Mouse (Mus musculus): Measurements from ENCODE around the gene Plekhm2.
A peak's percentile ranks its signal among the peaks of the same experiment; 100 is the strongest.

Plekhm2 gene

DNA sequence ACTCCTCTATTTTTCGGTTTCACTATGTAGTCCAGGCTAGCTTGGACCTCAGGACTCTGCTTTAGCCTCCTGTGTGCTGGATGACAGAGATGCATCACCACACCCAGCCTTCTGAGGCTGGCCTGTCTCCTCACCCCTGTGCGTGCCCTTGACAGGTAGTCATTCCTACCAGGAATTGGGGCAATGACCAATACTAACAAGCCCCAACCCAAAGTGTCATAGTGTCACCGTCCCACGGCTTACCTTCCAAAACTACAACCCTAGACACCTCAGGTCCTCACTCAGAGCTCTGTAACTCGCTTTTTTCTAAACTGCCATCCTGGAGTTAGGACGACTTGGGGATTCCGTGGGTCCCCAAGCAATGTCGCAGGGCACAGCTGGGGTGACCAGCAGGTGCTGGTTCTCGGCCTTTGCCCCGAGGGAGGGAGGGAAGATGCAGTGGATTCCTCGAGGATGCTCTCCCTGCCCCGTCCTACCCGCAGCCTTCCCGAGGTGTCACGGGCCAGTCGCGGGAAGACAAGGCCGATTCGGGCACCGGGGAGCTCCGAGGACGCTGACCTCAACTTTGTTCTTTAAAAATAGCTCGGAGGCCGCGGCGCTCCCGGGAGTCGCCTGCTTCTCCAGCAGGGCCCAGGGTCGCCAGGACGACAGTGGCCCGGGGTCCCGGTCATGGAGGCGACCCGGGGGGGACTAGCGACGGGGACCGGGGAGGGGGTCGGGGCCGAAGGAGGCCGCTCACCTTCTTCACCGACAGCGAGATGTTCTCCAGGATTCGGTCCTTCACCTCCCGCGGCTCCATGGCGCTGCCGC, 1.4 kb downstream of the Plekhm2 start:
- DNase-seq (ENCODE audit: low read depth) = peak; percentile 36

DNA sequence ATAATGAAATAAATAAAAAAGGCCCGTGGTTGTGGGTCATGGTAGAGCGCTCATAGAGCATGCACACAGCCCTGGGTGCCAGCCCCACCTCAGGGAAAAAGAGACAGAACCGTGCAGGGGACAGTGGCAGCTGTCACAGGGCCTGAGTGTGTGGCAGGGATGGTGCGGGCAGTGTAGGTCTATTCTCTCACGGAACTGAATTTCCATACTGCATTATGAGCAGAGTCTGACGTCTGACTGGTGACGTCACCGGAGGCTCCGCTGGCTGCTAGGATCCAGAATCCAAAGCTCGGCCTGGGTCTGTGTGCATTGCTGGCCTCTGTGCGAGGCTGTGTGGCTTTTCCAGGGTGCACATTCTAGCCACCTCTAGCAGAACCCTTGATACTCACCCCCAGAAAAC, 3.8 kb downstream of the Plekhm2 start:
- no peak for DNase-seq (ENCODE audit: low read depth)

DNA sequence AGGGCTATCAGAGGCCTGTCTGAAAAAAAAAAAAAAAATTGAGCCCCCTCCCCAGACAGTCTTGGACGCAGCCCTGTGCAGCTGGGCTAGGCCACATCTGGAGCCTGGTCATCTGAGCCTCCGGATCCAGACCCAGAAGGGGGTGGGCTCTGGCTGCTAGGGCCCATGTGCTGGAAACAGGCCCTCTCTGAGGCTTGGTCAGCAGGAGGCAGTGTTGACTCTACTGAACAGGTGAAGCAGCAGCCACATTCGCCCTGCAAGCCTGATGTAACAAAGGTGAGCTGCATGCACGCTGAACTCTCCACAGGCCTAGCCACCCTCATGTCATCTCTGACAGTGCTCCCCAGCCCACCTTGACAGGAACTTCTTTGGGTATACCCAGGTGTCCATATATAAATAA, 5.0 kb downstream of the Plekhm2 start:
- DNase-seq (ENCODE audit: low read depth) = peak; percentile 18

DNA sequence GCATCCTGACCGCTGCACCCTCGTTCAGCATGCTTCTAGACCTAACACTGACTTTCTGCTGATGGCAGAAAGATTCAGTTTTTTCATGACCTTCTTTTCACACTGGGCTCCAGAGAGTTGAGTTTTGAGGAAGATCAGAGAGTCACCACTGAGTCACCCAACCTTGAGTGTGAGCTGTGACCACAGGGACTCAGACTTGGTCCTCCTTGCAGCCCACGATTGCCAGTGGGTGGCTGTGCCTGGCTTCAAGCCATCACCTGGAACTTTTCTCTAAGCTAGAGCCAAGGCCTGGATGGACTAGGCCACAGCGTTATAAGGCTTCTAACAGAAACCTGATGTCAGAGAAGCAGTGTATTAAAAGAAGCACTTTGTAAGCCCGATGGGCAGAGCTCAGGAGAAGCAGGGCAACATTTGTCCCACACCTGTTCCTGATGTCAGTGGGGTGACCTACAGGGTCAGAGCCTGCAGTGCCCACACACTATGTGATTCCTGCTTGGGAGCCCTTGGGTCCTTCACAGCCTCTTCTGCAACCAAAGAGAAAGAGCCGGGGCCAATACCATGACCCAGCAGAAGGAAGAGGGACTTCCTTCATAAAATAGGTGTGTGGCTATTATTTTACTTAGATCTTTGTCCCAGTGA, 5.7 kb downstream of the Plekhm2 start:
- DNase-seq (ENCODE audit: low read depth) = no peak

DNA sequence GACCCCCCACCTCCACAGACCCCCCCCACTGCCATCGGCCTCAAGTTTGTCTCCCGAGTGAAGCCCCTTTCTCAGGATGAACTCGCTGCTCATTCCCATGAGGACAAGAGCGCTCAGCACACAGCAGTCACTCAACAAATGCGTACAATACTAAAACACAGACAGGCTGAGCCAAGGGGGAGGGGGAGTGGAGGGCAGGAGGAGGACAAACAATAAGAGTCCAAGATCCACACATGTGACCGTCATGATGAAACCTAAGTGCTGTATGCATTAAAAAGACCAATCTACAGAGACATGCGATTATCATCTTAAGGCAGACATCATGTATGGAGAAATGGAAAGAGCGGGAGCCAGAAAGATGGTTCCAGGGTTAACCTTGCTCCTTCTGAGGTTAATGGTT, 7.8 kb downstream of the Plekhm2 start:
- no peak for DNase-seq (ENCODE audit: low read depth)

DNA sequence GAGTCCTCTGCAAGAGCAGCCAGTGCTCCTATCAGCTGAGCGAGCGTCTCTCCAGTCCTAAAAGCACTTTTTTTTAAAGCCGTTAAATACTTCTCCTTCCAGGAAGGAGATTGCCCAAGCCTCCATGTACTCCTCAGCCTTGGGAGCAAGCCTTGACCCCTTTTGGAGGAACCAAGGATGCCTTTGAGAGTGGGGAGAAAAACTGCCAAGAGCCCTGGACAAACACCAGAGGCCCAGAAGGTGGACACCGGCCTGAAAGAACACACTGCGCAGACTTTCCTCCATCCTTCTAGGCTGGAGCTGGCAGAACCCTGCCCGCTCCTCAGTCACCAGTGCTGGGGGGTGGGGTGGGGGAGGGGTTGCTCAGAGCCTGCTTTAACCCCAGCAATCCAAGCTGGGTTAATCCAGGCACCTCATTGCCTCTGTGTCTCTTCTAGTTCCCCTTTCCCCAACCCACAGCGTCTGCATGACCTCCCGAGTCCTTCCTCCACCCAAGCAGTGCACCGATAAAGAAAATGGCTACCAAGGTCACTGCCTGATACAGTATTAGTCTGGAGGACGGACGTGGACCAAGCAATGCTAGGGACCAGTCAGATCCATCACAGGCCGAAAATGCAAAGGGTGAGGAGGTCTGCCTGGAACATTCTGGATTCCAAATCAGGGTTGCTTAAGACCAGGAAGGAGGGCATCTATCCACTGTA, 8.6 kb downstream of the Plekhm2 start:
- DNase-seq (ENCODE audit: low read depth) = no peak

DNA sequence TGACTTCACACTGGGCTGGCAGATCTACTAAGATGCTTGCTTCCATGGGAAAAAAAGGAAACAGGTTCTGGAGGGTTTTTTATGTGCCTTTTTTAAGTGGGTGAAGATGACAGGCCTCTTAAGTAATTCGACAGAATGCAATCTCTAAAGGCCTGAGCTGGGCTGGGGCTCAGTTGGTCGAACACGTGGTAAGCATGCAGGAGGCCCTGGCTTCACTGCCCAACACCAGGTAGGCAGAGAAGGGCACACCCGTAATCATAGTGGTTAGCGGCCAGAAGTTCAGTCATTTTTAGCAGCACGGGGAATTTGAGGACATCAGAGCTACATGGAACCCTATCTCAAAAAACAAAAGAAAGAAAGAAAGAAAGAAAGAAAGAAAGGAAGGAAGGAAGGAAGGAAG, 10.2 kb downstream of the Plekhm2 start:
- no peak for DNase-seq (ENCODE audit: low read depth)

DNA sequence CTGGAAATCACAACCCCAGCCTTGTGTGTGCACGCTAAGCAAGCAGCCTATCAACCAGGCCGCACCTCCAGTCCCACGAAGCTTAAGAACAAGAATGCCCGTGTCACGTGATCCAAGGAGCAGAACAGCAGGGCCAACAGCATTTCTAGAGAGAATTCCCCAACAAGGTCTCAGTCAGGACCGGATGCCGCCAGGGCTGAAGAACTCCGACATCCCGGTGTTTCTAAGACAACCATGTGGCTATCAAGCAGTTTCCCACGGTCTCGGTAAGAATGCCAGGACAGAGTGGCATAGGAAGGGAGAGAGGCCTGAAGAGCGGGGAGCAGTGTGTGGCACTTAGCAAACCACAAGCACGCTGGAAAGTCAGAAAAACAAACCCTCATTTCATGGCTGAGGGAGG, 10.9 kb downstream of the Plekhm2 start:
- no peak for DNase-seq (ENCODE audit: low read depth)

DNA sequence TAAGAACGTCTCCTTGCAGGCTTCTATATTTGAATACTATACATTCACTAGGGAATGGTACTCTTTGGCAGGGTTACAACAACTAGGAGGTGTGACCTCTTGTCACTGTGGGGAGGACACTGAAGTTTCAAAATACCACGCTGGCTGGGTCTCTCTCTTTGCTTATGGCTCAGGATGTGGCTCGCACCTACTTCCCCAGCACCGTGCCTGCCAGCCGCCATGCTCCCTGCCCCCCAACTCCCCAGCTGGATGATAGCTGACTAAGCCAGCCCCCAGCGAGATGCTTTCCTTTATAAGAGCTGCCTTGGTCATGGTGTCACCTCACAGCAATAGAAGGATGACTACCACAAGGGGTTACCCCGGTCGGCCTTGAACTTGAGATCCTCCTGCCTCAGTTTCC, 11.7 kb downstream of the Plekhm2 start:
- no peak for DNase-seq (ENCODE audit: low read depth)

DNA sequence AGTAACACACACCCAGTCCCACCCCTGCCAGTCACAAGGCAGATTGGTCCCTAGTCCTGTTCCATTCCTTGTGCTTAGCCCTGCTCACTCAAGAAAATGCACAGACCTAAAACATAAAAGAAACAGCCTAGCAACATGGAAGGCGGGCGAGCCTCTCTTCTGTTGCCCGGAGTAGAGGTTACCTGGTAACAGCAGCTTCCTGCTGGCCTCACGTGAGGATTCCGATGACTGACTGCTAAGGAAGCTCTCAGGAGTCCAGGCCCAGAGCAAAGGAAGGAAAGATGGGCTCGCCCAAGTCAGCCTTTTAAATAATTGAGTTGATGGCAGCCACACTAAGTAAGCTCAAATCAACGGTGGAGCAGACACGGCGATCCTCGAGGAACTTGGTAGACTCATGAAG, 12.8 kb downstream of the Plekhm2 start:
- DNase-seq (ENCODE audit: low read depth) = no peak

DNA sequence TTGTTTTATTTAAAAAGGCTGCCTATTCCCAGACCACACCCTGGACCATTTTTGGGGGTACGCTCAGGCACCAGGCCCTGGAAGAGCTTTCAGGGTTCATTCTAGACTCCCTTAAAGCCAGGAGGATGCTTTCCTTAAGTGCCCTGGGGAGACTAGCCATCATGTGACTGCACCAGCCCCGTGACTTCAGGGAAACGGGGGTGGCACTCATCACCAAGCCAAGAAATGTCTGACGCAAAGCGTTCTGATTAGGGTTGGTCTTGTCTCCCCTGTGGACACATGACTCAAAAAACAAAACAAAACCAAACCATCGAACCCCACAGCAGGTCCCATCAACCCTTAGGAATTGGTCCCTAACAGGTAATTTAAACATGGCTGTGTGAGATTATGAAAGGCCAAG, 13.4 kb downstream of the Plekhm2 start:
- DNase-seq (ENCODE audit: low read depth) = no peak

DNA sequence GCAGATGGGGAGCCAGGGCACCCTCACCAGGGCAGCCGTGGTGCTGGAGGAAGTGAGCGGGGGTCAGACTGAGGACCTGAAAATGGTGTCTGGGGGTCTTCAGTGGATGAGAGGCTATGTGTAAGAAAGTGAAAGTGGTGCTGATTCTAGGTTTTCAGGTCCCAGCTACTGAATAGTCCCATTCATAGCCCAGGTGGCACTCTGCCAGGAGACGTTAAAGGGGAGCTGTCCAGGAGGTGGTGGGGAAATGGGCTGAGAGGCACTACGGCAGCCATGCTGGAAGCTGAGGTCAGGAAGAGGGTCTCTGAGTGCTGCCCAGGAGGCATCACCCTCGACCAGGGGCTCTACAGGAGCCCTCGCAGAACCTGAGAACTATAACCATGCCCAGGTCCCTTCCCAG, 15.5 kb downstream of the Plekhm2 start:
- no peak for DNase-seq (ENCODE audit: low read depth)

DNA sequence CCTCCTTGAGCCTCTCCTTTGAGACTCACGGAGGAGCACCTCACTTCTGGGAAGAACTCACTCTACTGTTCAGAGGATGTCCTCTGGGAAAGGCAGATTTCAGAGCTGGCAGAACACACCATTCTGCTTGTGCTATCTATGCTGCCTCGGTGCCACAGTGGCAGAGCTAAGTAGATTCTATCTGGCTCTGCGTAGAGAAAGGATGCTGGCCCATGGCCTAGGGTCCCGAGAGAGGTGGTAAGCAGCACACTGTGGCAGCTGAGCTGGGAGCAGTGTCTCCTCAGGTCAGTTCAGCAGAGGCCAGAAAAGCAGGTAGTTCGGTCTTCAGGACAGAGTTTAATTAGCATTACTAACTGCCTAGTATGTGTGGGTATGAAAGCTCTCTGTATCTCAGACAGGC, 16.4 kb downstream of the Plekhm2 start:
- DNase-seq (ENCODE audit: low read depth) = no peak

DNA sequence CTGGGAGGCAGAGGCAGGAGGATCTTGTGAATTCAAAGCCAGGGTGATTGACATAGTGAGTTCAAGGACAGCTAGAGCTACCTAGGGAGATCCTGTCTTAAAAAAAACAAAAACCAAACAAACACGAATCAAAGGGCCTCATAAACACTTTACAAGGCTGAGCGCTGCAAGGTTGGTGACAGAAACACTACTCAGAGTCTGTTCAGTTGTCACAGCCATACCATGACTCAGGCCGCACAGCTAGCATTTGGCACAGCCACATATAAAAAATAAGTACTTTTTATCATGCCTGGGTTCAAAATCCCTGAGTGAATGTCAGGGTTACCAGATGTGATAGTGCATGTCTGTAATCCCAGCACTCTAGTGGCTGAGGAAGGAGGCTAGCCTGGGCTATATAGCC, 17.5 kb downstream of the Plekhm2 start:
- no peak for DNase-seq (ENCODE audit: low read depth)

DNA sequence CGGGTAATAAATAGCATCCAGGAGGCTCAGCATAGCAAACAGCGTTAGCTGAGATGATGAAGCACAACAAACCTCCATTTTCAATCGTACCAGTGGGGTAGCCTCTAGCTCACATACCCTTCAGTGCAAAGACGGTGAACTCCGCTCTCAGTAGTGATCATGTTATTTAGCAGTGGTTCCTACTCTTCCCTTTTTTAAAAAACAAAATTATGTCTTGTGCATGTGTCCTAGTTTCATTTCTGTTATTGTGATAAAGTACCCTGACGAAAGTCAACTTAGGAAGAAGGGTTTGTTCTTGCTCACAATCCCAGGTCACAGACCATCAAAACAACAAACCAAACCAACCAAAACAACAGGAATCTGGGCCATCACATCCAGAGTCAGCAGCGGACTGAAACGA, 18.7 kb downstream of the Plekhm2 start:
- DNase-seq (ENCODE audit: low read depth) = no peak

DNA sequence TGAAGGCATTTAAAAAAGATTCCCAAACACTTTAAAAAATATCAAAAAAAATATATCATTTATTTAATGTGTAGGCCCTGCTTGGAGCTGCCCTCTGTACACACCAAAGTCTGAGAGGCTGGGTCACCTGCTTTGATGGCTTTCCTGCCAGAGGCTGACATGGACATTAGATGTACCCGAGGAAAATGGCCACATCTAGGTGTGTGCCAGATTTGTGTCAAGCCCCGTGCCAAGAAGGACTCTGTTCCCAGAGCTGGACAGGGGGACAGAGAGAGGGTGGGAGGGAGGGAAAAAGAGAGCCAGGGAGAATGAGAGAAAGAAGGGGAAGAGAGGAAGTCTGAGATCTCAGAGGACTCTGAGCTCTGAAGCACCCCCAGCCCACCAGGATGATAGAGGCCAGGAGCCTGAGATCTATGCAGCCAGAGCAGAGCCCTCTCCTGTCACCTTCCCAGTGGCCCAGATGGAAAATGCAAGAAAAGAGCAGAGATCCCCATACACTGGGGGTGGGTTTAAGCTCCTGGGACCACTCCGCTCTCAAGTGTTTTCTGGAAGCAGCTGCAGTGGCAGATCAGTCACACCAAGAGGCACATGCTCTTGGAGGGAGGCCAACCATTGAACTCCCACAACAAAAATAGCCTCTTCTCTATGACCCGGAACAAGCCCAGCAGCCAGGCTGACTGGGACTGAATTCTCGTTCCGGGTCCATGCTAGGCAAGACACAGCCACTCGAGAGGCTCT, 21.4 kb downstream of the Plekhm2 start:
- DNase-seq (ENCODE audit: low read depth) = no peak

DNA sequence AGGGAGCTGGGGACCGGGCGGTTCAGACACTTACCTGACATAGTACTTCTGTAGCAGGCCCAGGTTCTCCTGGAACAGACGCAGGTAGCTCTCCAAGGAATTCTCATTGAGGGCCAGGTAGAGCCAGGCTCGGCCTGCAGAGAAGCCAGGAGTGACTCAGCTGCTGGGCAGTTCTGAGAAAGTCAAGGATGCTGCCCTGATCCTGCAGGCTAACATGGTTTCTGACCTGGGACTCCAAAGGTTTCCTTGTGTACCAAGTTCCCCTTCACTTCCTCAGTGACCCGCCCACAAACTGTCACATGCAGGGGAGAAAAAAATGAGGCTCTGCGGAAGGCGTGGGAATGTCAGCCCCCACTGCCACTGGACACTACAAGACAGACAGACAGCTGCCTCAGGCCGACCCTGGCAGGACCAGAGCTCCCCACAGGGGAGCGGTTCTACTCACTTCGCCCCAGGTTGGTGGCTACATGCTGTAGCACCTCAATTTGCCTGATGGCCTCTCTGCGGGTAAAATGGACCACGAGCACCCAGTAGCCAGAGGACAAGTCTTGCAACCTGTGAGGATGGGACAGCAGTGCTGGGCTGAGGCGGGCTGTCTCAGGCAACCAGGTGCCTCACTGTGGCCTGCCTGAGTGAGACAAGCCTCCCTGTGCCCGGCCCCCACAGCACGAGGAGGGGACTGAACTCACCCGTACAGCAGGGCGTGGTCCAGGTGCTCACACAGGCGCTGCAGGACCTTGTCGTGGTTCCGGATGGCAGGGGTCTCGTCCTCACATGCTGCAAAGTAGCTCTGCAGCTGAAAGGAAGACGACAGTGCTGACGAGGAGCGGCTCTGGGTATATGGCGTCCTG, 22.5 kb downstream of the Plekhm2 start:
- DNase-seq (ENCODE audit: low read depth) = no peak

DNA sequence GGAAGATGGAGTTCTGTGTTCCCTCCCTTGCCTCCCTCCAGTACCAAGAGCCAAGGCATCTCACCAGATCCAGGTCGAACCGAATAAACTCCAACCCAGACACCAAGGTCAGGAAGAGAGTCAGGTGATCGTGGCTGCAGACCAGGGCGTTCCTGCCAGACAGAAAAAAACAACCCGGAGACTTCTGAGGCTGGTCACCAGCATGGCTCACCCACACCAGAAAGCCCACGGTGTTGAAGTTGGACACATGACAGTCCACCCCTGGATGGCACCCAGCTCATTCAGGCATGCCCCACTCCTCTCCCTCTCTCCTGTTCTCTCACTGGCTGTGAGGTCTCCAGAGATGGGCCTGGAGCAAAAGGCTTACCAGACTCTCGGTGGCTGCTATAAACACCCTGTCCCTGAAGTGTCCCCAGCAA, 23.3 kb downstream of the Plekhm2 start:
- DNase-seq (ENCODE audit: low read depth) = no peak

DNA sequence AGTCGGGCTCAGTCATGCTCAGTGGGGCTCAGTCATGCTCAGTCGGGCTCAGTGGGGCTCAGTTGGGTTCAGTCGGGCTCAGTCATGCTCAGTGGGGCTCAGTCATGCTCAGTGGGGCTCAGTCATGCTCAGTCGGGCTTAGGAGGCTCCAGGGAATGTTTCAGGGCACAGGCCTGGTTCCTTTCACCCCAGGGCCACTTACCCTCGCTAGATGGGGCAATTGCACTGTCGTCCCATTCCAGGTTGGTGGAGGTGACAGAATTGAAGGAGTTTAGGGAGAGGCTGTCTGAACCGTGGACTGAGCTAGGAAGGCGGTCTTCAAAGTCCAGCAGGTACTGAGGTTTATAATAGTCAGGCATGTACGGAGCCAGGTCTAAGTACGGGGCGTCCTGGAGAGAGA, 25.2 kb downstream of the Plekhm2 start:
- no peak for DNase-seq (ENCODE audit: low read depth)

DNA sequence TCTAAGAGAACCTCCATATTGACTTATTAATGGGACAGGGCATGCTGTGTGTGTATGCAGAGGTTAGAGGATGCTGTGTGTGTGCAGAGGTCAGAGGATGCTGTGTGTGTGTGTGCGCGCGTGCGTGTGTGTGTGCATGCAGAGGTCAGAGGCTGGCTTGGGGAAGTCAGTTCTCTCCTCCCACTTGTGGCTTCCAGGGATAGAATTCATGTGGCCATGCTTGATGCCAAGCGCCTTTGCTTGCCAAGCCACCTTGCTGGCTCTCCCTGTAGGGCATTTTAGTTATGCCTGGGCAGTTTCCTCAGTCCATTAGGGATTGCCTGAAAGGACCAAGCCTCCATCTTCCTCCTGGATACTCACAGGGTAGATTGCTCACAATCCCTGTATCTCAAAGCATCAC, 28.0 kb downstream of the Plekhm2 start:
- no peak for DNase-seq (ENCODE audit: low read depth)

DNA sequence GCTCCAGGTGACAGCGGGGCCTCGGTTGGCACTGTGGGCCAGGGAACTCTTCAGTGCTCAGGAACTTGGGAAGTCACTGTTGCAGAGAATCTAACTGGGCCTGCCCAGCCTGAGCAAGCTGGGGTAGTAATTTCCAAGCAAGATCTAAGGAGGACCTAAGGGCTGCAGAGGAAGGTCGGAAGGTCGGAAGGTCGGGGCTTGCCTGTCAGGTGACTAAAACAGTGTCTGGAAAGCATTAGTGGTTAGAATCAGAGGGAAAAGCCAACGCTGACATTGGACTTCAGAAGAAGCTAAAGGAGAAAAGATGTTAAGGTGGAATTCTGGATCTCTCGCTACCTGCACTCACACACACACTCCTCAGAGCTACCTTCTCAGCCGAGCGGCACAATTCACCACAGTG, 28.7 kb downstream of the Plekhm2 start:
- DNase-seq (ENCODE audit: low read depth) = no peak

All from induced T-regulatory cell, adult 2 months (primary cell).